In the genomic region with DNA sequence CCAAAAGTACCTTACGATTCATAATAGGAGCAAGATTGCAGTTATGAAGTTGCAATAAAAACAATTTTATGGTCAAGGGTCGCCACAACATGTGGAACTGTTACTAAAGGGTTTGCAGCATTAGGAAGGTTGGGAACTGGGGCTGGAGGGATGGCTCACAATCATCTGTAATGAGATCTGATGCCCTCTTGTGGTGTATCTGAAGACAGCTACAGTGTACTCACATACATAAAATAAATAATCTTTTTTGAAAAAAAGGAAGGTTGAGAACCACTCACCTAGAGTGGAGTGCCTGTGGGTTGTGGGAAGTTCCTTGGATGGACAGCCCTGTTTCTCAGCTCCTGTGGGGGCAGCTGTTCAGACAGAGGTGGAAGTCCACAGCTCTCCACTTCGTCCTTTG, we compare ENCODE assay signal across 15 mouse cellular contexts. TPM values are rescaled to one million over a fixed set of nuclear protein-coding genes. Genes with fewer than 3 reads are reported as not detected.
DNase-seq lines count a peak whose midpoint lies in the region; ATAC-seq and TF ChIP-seq lines count a peak whose summit lies in the region.
"Had no signal": no experiment of that assay in that cellular context is flagged by ENCODE, and none has a peak within 500 bp of the region (broad histone marks: within the 10 kb centered on the region; RNA-seq: fewer than 3 reads in every experiment).

No protein-coding gene starts in this region.

- intact Hi-C loops in left cerebral cortex, postnatal 4 days (cut with DNase I): loop anchor here (5.0 kb wide), 1 partner anchor 340 kb away; no protein-coding TSS in a partner anchor

- no peak for DNase-seq in heart, postnatal 0 days (ENCODE audit: low spot score)
- no peak for DNase-seq in lung, embryonic 14.5 days
- no peak for DNase-seq in lung, postnatal 10 days
- peak; percentile 46 for DNase-seq in NIH3T3 (ENCODE audit: low read depth)
- DNase-seq in limb, embryonic 14.5 days (ENCODE audit: low spot score): peak; percentile 48
- no peak for DNase-seq in spleen, postnatal 14 days (ENCODE audit: low spot score in 2 of 2)
- no peak for DNase-seq in left cerebral cortex, postnatal 4 days
- DNase-seq: cerebellum, postnatal 10 days; gastrocnemius, postnatal 36 days; heart, postnatal 10 days; kidney, adult 9 months had no signal

- WGBS in heart, postnatal 0 days: 81% methylated on average over 3 of the region's 3 CpGs
- 69% methylated on average over 3 of the region's 3 CpGs for WGBS in heart, embryonic 11.5 days (ENCODE audit: insufficient replicate concordance)
- WGBS in lung, embryonic 14.5 days: 59% methylated on average over 3 of the region's 3 CpGs
- WGBS in limb, embryonic 14.5 days: 53% methylated on average over 3 of the region's 3 CpGs

- no peaks in the 10 kb centered on the region for H3K9me3 ChIP-seq in heart, postnatal 0 days (replicated peaks; ENCODE audit: control insufficient read depth, low read length)
- no peaks in the 10 kb centered on the region for H3K9me3 ChIP-seq in heart, embryonic 11.5 days (replicated peaks; ENCODE audit: control insufficient read depth, low read length)
- no peaks in the 10 kb centered on the region for H3K9me3 ChIP-seq in lung, embryonic 14.5 days (ENCODE audit: low read depth, low read length)
- H3K9me3 ChIP-seq in limb, embryonic 14.5 days (ENCODE audit: control insufficient read depth, low read length): no peaks in the 10 kb centered on the region
- H3K9me3 ChIP-seq: liver, embryonic 15.5 days; midbrain, embryonic 12.5 days had no signal

- ATAC-seq in heart, postnatal 0 days (ENCODE audit: insufficient read depth, low read depth): no peak
- ATAC-seq in heart, embryonic 11.5 days (replicated peaks; ENCODE audit: insufficient number of reproducible peaks, low FRiP score, low TSS enrichment): no peak
- peak; percentile 25; the same call in 1 of the 2 replicates for ATAC-seq in lung, embryonic 14.5 days (ENCODE audit: insufficient read depth)
- peak; percentile 42; the same call in 1 of the 2 replicates for ATAC-seq in limb, embryonic 14.5 days (ENCODE audit: low FRiP score, low read depth)

- H3K4me1 ChIP-seq in heart, postnatal 0 days (ENCODE audit: control insufficient read depth, insufficient read depth): peaks cover 3% of the 10 kb centered on the region; the same call in 1 of the 2 replicates
- peaks cover 25% of the 10 kb centered on the region for H3K4me1 ChIP-seq in heart, embryonic 11.5 days (ENCODE audit: control insufficient read depth, insufficient read depth, low read length)
- no peaks in the 10 kb centered on the region for H3K4me1 ChIP-seq in lung, embryonic 14.5 days (ENCODE audit: insufficient read depth)
- no peaks in the 10 kb centered on the region for H3K4me1 ChIP-seq in limb, embryonic 14.5 days (ENCODE audit: control insufficient read depth, insufficient read depth, low read length)
- H3K4me1 ChIP-seq: liver, embryonic 15.5 days; midbrain, embryonic 12.5 days had no signal

- no peak overlapping the region for H3K9ac ChIP-seq in heart, postnatal 0 days (replicated peaks; ENCODE audit: low read depth, low read length)
- H3K9ac ChIP-seq in heart, embryonic 11.5 days (ENCODE audit: low read depth, low read length): no peak overlapping the region
- no peak overlapping the region for H3K9ac ChIP-seq in lung, embryonic 14.5 days
- no peak overlapping the region for H3K9ac ChIP-seq in limb, embryonic 14.5 days (ENCODE audit: low read depth, low read length, severe bottlenecking)
- H3K9ac ChIP-seq: liver, embryonic 15.5 days; midbrain, embryonic 12.5 days had no signal

- no peak for TF ChIP-seq EP300 in heart, postnatal 0 days (IDR thresholded peaks at IDR 0.05; ENCODE audit: low read depth)

- no peak overlapping the region for H3K4me3 ChIP-seq in heart, postnatal 0 days (ENCODE audit: low read depth, low read length)
- H3K4me3 ChIP-seq in heart, embryonic 11.5 days (ENCODE audit: low read depth, low read length): no peak overlapping the region
- H3K4me3 ChIP-seq in lung, embryonic 14.5 days (ENCODE audit: low read depth, low read length): no peak overlapping the region
- H3K4me3 ChIP-seq in limb, embryonic 14.5 days (replicated peaks; ENCODE audit: low read length): no peak overlapping the region
- H3K4me3 ChIP-seq: liver, embryonic 15.5 days; midbrain, embryonic 12.5 days had no signal

- no peak for TF ChIP-seq POLR2A in limb, embryonic 14.5 days (IDR thresholded peaks at IDR 0.05; ENCODE audit: borderline replicate concordance, extremely low read depth, insufficient read depth, insufficient read length)

- no peak overlapping the region for H3K27ac ChIP-seq in heart, postnatal 0 days (ENCODE audit: low read depth)
- no peak overlapping the region for H3K27ac ChIP-seq in heart, embryonic 11.5 days (ENCODE audit: low read depth, low read length)
- H3K27ac ChIP-seq in lung, embryonic 14.5 days (ENCODE audit: low read depth): no peak overlapping the region
- no peak overlapping the region for H3K27ac ChIP-seq in limb, embryonic 14.5 days (replicated peaks; ENCODE audit: low read depth, low read length)
- H3K27ac ChIP-seq: liver, embryonic 15.5 days; midbrain, embryonic 12.5 days had no signal

- H3K27me3 ChIP-seq in heart, postnatal 0 days (ENCODE audit: control insufficient read depth, insufficient read depth, low read length): no peaks in the 10 kb centered on the region
- no peaks in the 10 kb centered on the region for H3K27me3 ChIP-seq in heart, embryonic 11.5 days (ENCODE audit: control insufficient read depth, insufficient read depth, low read length)
- H3K27me3 ChIP-seq in lung, embryonic 14.5 days (ENCODE audit: insufficient read depth, low read length): no peaks in the 10 kb centered on the region
- no peaks in the 10 kb centered on the region for H3K27me3 ChIP-seq in limb, embryonic 14.5 days (ENCODE audit: control insufficient read depth, insufficient read depth, low read length)
- H3K27me3 ChIP-seq: liver, embryonic 15.5 days; midbrain, embryonic 12.5 days had no signal

- peaks cover 17% of the 10 kb centered on the region for H3K36me3 ChIP-seq in heart, postnatal 0 days (replicated peaks; ENCODE audit: control insufficient read depth, insufficient read depth, low read length)
- H3K36me3 ChIP-seq in heart, embryonic 11.5 days (ENCODE audit: control insufficient read depth, insufficient read depth, low read length): no peaks in the 10 kb centered on the region
- H3K36me3 ChIP-seq in lung, embryonic 14.5 days (ENCODE audit: insufficient read depth): peaks cover 25% of the 10 kb centered on the region
- H3K36me3 ChIP-seq in limb, embryonic 14.5 days (ENCODE audit: control insufficient read depth, insufficient read depth, low read length): peaks cover 13% of the 10 kb centered on the region; the same call in 1 of the 2 replicates
- H3K36me3 ChIP-seq: liver, embryonic 15.5 days had no signal

- TF ChIP-seq CTCF in heart, postnatal 0 days (IDR thresholded peaks at IDR 0.05; ENCODE audit: low read depth): peak; percentile 46
- peak; percentile 58 for TF ChIP-seq CTCF in lung, embryonic 14.5 days (IDR thresholded peaks at IDR 0.05; ENCODE audit: low read depth)

- H3K4me2 ChIP-seq in heart, postnatal 0 days (ENCODE audit: low read depth, low read length): no peak overlapping the region
- no peak overlapping the region for H3K4me2 ChIP-seq in heart, embryonic 11.5 days
- H3K4me2 ChIP-seq in lung, embryonic 14.5 days: no peak overlapping the region
- H3K4me2 ChIP-seq in limb, embryonic 14.5 days (replicated peaks; ENCODE audit: low read depth, low read length, severe bottlenecking): no peak overlapping the region
- H3K4me2 ChIP-seq: liver, embryonic 15.5 days; midbrain, embryonic 12.5 days had no signal

RNA-seq across cellular contexts. Expression of a gene that starts 30.3 kb away (rescaled TPM):
- 0.15 and 0.84 TPM in 2 replicates for total RNA-seq in heart, postnatal 0 days (2014; rRNA removed; ENCODE audit: low replicate concordance)
- polyA plus RNA-seq in heart, postnatal 0 days (2015; fragmentation: Nextera tagmentation; extraction: Ambion mirVana): 0.10 and 0.23 TPM in 2 replicates
- 0.83 and 1.5 TPM in 2 replicates for polyA plus RNA-seq in heart, embryonic 11.5 days (2014; fragmentation: Nextera tagmentation; extraction: Ambion mirVana)
- 10.6 and 14.0 TPM in 2 replicates for polyA plus RNA-seq in lung, embryonic 14.5 days (2014; fragmentation: Nextera tagmentation; extraction: Ambion mirVana)
- 69.3 and 89.0 TPM in 2 replicates for polyA plus RNA-seq in limb, embryonic 14.5 days (2012; rRNA removed)
- polyA plus RNA-seq in limb, embryonic 14.5 days (2014; fragmentation: Nextera tagmentation; extraction: Ambion mirVana): 30.3 and 32.3 TPM in 2 replicates
- total RNA-seq in left cerebral cortex, postnatal 4 days (2021): under 1 TPM; 0.20 to 0.26 TPM
- polyA plus RNA-seq: spleen, adult 2 months had no signal

Comparison
In these comparisons a context has a peak if more than half of its experiments do, and no peak if none do; other contexts are left out.
1. ATAC-seq: peak in lung, embryonic 14.5 days (single experiment) and limb, embryonic 14.5 days (single experiment); none in heart, postnatal 0 days (single experiment) and heart, embryonic 11.5 days (single experiment).
2. DNase-seq: peak in NIH3T3 (single experiment) and limb, embryonic 14.5 days (single experiment); none in heart, postnatal 0 days (single experiment), lung, embryonic 14.5 days (single experiment), lung, postnatal 10 days (single experiment), spleen, postnatal 14 days (0 of 2) and left cerebral cortex, postnatal 4 days (single experiment).